11 mouse cellular contexts compared by ENCODE assay signal in genomic region chr7:119111771-119112170, GRCm38 (mm10).
DNase-seq lines count a peak whose midpoint lies in the region; ATAC-seq lines count a peak whose summit lies in the region.
"Had no signal": no experiment of that assay in that cellular context is flagged by ENCODE, and none has a peak within 500 bp of the region (broad histone marks: within the 10 kb centered on the region; RNA-seq: fewer than 3 reads in every experiment).

No protein-coding gene starts in this region.

- no peaks in the 10 kb centered on the region for H3K27me3 ChIP-seq in kidney, embryonic 16.5 days (ENCODE audit: insufficient read depth, low read length)
- H3K27me3 ChIP-seq in limb, embryonic 11.5 days (ENCODE audit: control insufficient read depth, insufficient read depth, low read length): no peaks in the 10 kb centered on the region
- H3K27me3 ChIP-seq: midbrain, embryonic 12.5 days had no signal

- no peak overlapping the region for H3K27ac ChIP-seq in kidney, embryonic 16.5 days (ENCODE audit: low read length)
- no peak overlapping the region for H3K27ac ChIP-seq in limb, embryonic 11.5 days (replicated peaks; ENCODE audit: low read depth, low read length)
- H3K27ac ChIP-seq: midbrain, embryonic 12.5 days had no signal

- no peak for ATAC-seq in kidney, embryonic 16.5 days (ENCODE audit: low FRiP score, low TSS enrichment)
- ATAC-seq in limb, embryonic 11.5 days (ENCODE audit: insufficient number of reproducible peaks, low FRiP score, low TSS enrichment, low read depth): no peak

- H3K9me3 ChIP-seq in kidney, embryonic 16.5 days (ENCODE audit: low read length): no peaks in the 10 kb centered on the region
- H3K9me3 ChIP-seq in limb, embryonic 11.5 days (ENCODE audit: control insufficient read depth, low read length): no peaks in the 10 kb centered on the region
- H3K9me3 ChIP-seq: midbrain, embryonic 12.5 days had no signal

- H3K4me2 ChIP-seq in kidney, embryonic 16.5 days (replicated peaks; ENCODE audit: low read depth, low read length): no peak overlapping the region
- H3K4me2 ChIP-seq in limb, embryonic 11.5 days (ENCODE audit: low read depth, severe bottlenecking): no peak overlapping the region
- H3K4me2 ChIP-seq: heart, embryonic 11.5 days; midbrain, embryonic 12.5 days had no signal

- no peaks in the 10 kb centered on the region for H3K4me1 ChIP-seq in kidney, embryonic 16.5 days (ENCODE audit: insufficient read depth, low read length)
- H3K4me1 ChIP-seq in limb, embryonic 11.5 days (ENCODE audit: control insufficient read depth, insufficient read depth, low read length): no peaks in the 10 kb centered on the region
- H3K4me1 ChIP-seq: midbrain, embryonic 12.5 days had no signal

- no peak overlapping the region for H3K4me3 ChIP-seq in kidney, embryonic 16.5 days (ENCODE audit: low read length)
- H3K4me3 ChIP-seq in limb, embryonic 11.5 days (ENCODE audit: low read depth, low read length): no peak overlapping the region
- H3K4me3 ChIP-seq: midbrain, embryonic 12.5 days had no signal

- H3K9ac ChIP-seq in kidney, embryonic 16.5 days (replicated peaks; ENCODE audit: low read length): no peak overlapping the region
- no peak overlapping the region for H3K9ac ChIP-seq in limb, embryonic 11.5 days (ENCODE audit: low read length)
- H3K9ac ChIP-seq: midbrain, embryonic 12.5 days had no signal

- 67% methylated on average over 8 of the region's 8 CpGs for WGBS in kidney, embryonic 16.5 days
- WGBS in limb, embryonic 11.5 days: 69% methylated on average over 8 of the region's 8 CpGs

- peak; percentile 20 for DNase-seq in kidney, adult 9 months
- peak; percentile 46 for DNase-seq in NIH3T3 (ENCODE audit: low read depth)
- DNase-seq in c-Kit-positive CD71-positive TER-119-negative erythroid progenitor cells, embryonic 14.5 days (ENCODE audit: low read depth): peak; percentile 3
- DNase-seq in limb, embryonic 11.5 days (ENCODE audit: low spot score): peak; percentile 77
- DNase-seq in left cerebral cortex, adult 18-20 months (ENCODE audit: low spot score in 2 of 2): no peak
- no peak for DNase-seq in gastrocnemius, adult 8-10 months (ENCODE audit: low spot score in 2 of 2)
- no peak for DNase-seq in gastrocnemius, postnatal 25 days
- DNase-seq: thymus, postnatal 4 days had no signal

- H3K36me3 ChIP-seq in kidney, embryonic 16.5 days (ENCODE audit: insufficient read depth, low read length): no peaks in the 10 kb centered on the region
- H3K36me3 ChIP-seq in limb, embryonic 11.5 days (ENCODE audit: control insufficient read depth, insufficient read depth, low read length): no peaks in the 10 kb centered on the region
- H3K36me3 ChIP-seq: midbrain, embryonic 12.5 days had no signal

Comparison
In these comparisons a context has a peak if more than half of its experiments do, and no peak if none do; other contexts are left out.
1. DNase-seq: peak in kidney, adult 9 months (single experiment), NIH3T3 (single experiment), c-Kit-positive CD71-positive TER-119-negative erythroid progenitor cells, embryonic 14.5 days (single experiment) and limb, embryonic 11.5 days (single experiment); none in left cerebral cortex, adult 18-20 months (0 of 2), gastrocnemius, adult 8-10 months (0 of 2) and gastrocnemius, postnatal 25 days (single experiment).